Mouse (Mus musculus) CD4-positive, CD25-positive, alpha-beta regulatory T cell (primary cell): ENCODE results near the gene Mtrf1l. TPM values are rescaled to one million over a fixed set of nuclear protein-coding genes. Genes with fewer than 3 reads are reported as not detected.

Source experiments
- polyA plus RNA-seq: library from polyadenylated mRNA; unstranded; fragments of 100-300 nt; shearing (Covaris generic); gene quantifications from one replicate; pipeline ENCODE4 v1.2.1, GENCODE M21; 2017

The Mtrf1l gene
- polyA plus RNA-seq, result 22.2 TPM

DNA sequence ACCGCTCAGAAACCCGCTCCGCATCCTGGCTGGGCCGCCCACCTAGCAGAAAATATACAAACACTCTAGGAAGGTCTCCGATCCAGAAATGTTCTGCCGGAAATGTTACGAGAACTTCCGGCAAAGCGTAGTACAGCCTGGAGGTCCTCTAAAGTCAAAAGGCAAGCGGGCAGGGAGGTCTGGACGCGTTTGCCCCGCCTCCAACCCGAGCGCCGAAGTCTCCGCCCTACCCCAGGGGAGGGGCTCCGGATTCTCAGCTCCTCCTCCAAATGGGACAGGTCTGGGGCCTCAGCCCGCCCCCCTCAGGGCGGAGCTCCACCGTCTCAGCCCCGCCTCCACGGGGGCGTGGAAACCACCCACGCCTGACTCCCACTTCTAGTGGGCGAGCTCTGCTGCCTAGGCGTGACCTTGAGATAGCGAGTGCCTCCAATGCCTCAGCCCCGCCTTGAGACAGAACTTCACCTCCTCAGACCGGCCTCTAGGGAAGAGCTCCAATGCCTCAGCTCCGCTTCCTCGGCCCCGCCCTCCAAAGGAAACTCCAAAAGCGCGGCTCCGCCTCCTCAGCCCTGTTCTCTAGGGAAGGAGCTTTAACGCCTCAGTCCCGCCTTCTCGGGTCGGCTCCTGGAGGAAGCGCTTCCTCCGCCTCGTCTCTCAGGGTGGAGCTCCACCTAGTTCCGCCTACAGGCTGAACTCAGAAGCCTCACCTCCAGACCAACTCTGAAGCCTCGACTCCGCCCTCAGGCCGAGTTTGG, at the start of gene Mtrf1l:
Gene Mtrf1l, minus strand, starts transcription at position 171 of the 752 bp plus-strand sequence.

DNA sequence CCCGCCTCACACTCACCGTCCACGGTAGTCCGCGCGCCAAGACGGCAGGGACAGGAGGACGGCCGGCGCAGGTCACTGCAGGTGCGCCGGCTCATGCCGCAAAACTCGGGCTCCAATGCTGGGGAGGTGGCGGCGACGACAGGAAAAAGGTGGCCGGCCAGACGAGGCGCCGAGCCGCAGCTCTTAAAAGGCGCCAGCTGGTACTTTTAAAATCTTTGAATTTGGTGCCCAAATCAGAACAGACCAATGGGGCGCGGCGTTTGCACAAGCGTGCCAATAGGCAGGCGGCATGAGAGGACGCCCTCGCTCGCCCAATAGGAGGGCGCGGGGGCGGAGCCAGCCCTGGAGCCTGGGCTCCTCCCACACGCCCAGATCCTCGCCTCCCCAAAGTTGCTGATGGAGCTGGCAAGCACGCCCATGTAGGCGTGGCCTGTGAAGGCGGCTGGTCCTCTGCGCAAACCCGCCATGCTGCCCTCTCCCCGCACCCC, 18.4 kb downstream of the Mtrf1l start, which contains the start of gene Fbxo5:
Gene Fbxo5, minus strand, starts transcription at position 358 of the 488 bp plus-strand sequence.

Other genes starting within 250 kb of the Mtrf1l start
- not detected for gene Myct1, start 230.1 kb downstream of the Mtrf1l start, polyA plus RNA-seq
- not detected for gene Vip, start 184.7 kb downstream of the Mtrf1l start, polyA plus RNA-seq
- gene Fbxo5, start 18.3 kb downstream of the Mtrf1l start, polyA plus RNA-seq, result 19.3 TPM
- gene Rgs17, start 98.5 kb upstream of the Mtrf1l start, polyA plus RNA-seq, result 0.11 TPM